Mouse (Mus musculus) spleen, adult 2 months (tissue): ENCODE measurements around the gene Aarsd1. TPM values are rescaled to one million over a fixed set of nuclear protein-coding genes. Genes with fewer than 3 reads are reported as not detected.

Source experiments
- DNase-seq, 2 experiments: peaks; one replicate each; pipeline versions ENCODE4 v3.0.0 to v3.0.0-alpha.2; 2012 to 2021; ENCODE audit warnings: low spot score in 2 of 2, low read depth in 1 of 2
- H3K27ac ChIP-seq: fragments of 200-500 bp; 2 replicates; pipeline ENCODE4 v1.5.1; 2012; ENCODE audit warnings: low read length, inconsistent platforms; ENCODE audit not compliant: insufficient read depth
- H3K27me3 ChIP-seq: fragments of 200-500 bp; 2 replicates; pipeline ENCODE4 v1.6.1; 2012; ENCODE audit warnings: mild to moderate bottlenecking, moderate library complexity, low read length, inconsistent platforms; ENCODE audit not compliant: control insufficient read depth, insufficient read depth
- H3K36me3 ChIP-seq: fragments of 200-500 bp; 2 replicates; pipeline ENCODE4 v1.6.1; 2012; ENCODE audit warnings: mild to moderate bottlenecking, low read length, inconsistent platforms; ENCODE audit not compliant: control insufficient read depth, insufficient read depth
- H3K4me1 ChIP-seq: fragments of 200-500 bp; 2 replicates; pipeline ENCODE4 v1.6.1; 2011; ENCODE audit warnings: inconsistent platforms; ENCODE audit not compliant: control insufficient read depth, insufficient read depth, insufficient read length
- H3K4me3 ChIP-seq: fragments of 200-500 bp; 2 replicates; pipeline ENCODE4 v1.5.1; 2011; ENCODE audit warnings: mild to moderate bottlenecking, inconsistent platforms; ENCODE audit not compliant: insufficient read depth, insufficient read length; ENCODE audit errors: extremely low read depth
- CTCF ChIP-seq: fragments of 200-500 bp; IDR thresholded peaks from 2 replicates; pipeline ENCODE4 v1.5.1; 2011; ENCODE audit warnings: mild to moderate bottlenecking, inconsistent platforms; ENCODE audit not compliant: insufficient read depth, insufficient read length, insufficient replicate concordance; ENCODE audit errors: extremely low read depth
- POLR2A ChIP-seq: fragments of 200-500 bp; IDR thresholded peaks from 2 replicates; pipeline ENCODE4 v1.6.1; 2011; ENCODE audit warnings: low read depth, low read length, inconsistent platforms
- whole genome bisulfite sequencing: fragments of 180-500 bp; shearing (Covaris S2); methylation state at CpG from one replicate; pipeline ENCODE4 v1.1.7; 2018; 5-methylcytosine and 5-hydroxymethylcytosine counted together
- polyA plus RNA-seq: library from polyadenylated mRNA; depleted of rRNA; stranded (reverse); fragments of >200 nt; gene quantifications from 2 replicates; pipeline ENCODE4 v1.2.3, GENCODE M21; 2012

Gene Aarsd1
- polyA plus RNA-seq, 1 experiment = 17.3 TPM

DNA sequence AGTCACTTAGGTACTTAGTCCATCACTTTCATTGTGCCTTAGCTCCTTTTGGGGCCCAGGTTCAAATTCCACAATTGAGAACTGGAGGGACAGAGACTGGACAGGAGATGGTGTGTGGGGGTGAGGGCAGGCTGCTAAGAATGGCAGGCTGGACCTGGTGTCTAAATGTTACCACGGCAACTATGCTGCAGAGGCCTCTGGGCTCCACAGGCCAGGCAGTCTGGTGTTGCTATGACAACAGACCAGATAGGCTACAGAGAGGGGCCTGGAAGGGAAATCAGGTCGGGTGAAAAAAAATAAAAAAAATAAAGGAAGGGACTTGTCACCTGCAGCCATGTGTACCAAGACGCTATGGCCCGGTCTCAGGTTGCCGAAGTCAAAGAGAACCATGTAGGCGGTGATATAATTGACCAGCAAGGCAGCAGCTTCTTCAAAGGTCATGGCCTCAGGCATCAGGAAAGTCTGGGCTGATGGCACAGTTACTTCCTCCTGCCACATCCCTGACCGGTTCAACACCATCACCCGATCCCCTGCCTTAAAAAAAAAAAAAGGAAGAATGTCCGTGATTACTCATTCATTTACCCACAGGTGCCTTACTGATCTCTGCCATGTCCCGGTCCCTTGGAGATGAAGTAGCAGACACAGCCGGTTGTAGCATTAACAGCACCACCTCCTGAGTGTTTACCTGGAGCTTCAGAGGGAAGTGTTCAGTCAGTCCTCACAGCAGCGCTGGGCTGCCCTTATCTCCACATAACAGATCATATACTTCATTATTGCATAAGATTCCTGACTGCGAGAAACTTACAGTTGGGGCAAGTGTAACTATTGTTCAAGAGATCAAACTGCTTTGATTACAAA lies 45.4 kb upstream of the Aarsd1 start:
- no peak overlapping the region for H3K4me3 ChIP-seq
- no peak for DNase-seq
- TF ChIP-seq CTCF = no peak
- no peak for TF ChIP-seq POLR2A
- no peaks in the 10 kb centered on the region; the same call in 1 of the 2 replicates for H3K27me3 ChIP-seq
- no peak overlapping the region for H3K27ac ChIP-seq
- H3K4me1 ChIP-seq = peaks cover 12% of the 10 kb centered on the region
- H3K36me3 ChIP-seq = peaks cover 19% of the 10 kb centered on the region
- 30% methylated on average over 13 of the region's 13 CpGs for WGBS

DNA sequence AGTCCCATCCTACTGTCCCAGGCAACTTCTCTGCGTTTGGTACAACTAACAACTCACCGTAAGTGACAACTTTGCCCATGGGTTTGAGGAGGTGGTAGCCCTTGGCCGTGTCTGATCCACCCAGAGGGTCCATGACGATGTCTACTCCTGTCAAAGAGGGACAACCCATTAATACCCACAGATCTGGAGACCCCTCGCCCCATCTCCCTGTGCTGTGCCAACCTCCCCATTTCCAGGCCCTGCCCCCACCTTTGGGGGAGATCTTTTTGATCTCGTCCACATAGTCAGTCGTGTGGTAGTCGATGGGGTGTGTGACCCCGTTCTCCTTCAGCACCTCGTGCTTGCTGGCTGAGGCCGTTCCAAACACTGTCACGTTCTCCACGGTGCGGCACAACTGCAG lies 44.7 kb upstream of the Aarsd1 start:
- Histone ChIP-seq H3K27me3 (no peaks in the 10 kb centered on the region; the same call in 1 of the 2 replicates), H3K4me3 (no peak overlapping the region), H3K36me3 (peaks cover 26% of the 10 kb centered on the region), H3K27ac (no peak overlapping the region), H3K4me1 (peaks cover 6% of the 10 kb centered on the region)
- 91% methylated on average over 14 of the region's 14 CpGs for WGBS
- DNase-seq = no peak
- no peak for TF ChIP-seq POLR2A
- no peak for TF ChIP-seq CTCF

DNA sequence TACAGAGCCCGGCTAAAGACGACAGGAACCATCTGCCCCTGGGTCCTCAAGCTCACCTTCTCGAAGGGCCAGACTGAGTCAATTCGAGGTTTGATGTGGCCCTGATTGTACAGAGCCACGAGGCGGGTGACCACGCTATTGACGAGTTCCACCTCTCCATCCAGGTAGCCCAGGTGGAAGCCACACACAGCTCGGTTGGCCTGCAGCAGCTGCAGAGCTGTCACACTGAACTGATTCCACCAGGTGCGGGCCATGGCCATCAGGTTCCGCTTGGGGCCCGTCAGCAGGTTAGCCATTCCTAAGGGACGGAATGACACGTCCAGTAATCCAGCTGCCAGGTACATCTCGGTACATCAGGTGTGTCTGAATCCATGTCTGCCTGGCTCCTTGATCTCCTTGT lies 42.9 kb upstream of the Aarsd1 start:
- Histone ChIP-seq H3K36me3 (peaks cover 33% of the 10 kb centered on the region), H3K4me1 (peaks cover 6% of the 10 kb centered on the region; the same call in 1 of the 2 replicates)
- WGBS = 89% methylated on average over 15 of the region's 15 CpGs

DNA sequence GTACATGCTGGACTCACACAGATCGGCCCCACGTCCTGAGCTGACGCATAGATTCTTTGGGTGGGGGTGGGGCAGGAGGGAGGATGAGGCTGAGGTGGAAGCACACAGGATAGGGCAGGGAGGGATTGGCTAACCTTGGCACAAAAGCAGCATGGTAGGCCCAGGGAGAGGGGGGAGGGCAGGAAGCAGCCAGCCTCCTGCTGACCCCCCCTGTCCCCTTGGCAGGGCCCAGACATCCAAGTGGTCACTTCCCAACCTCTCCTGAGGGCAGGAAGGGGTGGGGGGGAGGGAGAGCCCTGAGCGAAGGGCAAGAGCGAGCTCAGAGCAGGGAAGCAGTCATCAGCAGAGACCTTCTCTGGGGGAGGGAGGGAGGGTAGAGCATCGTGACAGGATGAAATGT lies 42.3 kb upstream of the Aarsd1 start:
- no peak for DNase-seq
- 94% methylated on average over 6 of the region's 6 CpGs for WGBS
- no peak overlapping the region for H3K27ac ChIP-seq
- H3K4me3 ChIP-seq = no peak overlapping the region
- 0 out of 2 replicates have a peak, but pooled peaks cover 2% of the 10 kb centered on the region for H3K4me1 ChIP-seq
- TF ChIP-seq POLR2A (no peak), CTCF (no peak)
- no peaks in the 10 kb centered on the region for H3K27me3 ChIP-seq
- peaks cover 33% of the 10 kb centered on the region for H3K36me3 ChIP-seq

More for the DNA sequence above, 42.9 kb upstream of the Aarsd1 start:
- Histone ChIP-seq H3K27me3 (no peaks in the 10 kb centered on the region), H3K27ac (no peak overlapping the region), H3K4me3 (no peak overlapping the region)
- no peak for DNase-seq
- TF ChIP-seq CTCF (no peak), POLR2A (no peak)

DNA sequence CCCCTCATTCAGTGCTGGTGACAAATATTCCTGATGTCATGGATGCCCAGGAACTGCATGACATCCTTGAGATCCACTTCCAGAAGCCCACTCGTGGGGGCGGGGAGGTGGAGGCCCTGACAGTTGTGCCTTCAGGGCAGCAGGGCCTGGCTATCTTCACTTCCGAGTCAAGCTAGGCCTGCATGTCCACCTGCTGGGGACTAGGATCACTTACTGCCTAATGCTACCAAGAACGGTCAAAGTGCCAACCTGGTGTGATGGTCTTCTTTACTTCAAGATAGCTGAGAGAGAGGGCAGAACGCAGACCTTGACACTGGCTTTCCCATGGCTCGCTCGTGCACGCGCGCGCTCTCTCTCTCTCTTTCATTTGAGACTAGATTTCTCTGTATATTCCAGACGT lies 40.8 kb upstream of the Aarsd1 start:
- no peak overlapping the region for H3K4me3 ChIP-seq
- 92% methylated on average over 12 of the region's 12 CpGs for WGBS
- peaks cover 33% of the 10 kb centered on the region for H3K36me3 ChIP-seq
- H3K27me3 ChIP-seq = no peaks in the 10 kb centered on the region
- H3K27ac ChIP-seq = no peak overlapping the region
- H3K4me1 ChIP-seq = no peaks in the 10 kb centered on the region
- TF ChIP-seq CTCF (no peak), POLR2A (no peak)
- DNase-seq = no peak

DNA sequence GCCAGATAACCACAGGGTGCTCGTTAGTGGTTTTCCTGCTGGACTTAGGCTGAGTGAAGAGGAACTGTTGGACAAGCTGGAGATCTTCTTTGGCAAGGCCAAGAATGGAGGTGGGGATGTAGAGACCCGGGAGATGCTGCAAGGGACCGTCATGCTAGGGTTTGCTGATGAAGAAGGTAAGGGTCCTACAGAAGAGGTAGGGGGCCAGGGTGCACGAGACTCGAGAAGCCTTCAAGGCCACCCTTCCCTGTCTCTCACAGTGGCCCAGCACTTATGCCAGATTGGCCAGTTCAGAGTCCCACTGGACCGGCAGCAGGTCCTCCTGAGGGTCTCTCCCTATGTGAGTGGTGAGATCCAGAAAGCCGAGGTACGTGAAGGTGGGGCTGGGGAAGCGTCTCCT lies 40.2 kb upstream of the Aarsd1 start:
- Histone ChIP-seq H3K27me3 (no peaks in the 10 kb centered on the region), H3K27ac (no peak overlapping the region), H3K4me1 (no peaks in the 10 kb centered on the region), H3K36me3 (peaks cover 33% of the 10 kb centered on the region), H3K4me3 (no peak overlapping the region)
- DNase-seq = no peak
- WGBS = 91% methylated on average over 9 of the region's 9 CpGs
- no peak for TF ChIP-seq POLR2A
- TF ChIP-seq CTCF = no peak

DNA sequence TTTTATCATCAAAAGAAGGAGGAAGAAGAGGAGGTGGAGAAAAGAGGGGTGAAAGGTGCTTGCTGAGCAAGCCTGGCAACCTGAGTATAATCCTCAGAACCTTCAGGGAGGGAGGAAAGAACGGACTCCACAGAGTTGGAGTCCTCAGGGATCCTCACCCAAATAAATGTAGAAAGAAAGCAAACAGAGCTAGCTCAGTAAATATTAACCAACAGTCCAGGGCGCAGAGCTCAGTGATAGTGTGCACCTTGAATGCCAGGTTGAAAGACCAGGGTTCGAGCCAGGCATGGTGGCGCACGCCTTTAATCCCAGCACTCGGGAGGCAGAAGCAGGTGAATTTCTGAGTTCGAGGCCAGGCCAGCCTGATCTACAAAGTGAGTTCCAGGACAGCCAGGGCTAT lies 38.2 kb upstream of the Aarsd1 start:
- no peak for TF ChIP-seq CTCF
- TF ChIP-seq POLR2A = no peak
- DNase-seq = no peak
- H3K4me1 ChIP-seq = peaks cover 2% of the 10 kb centered on the region; the same call in 1 of the 2 replicates
- no peak overlapping the region for H3K27ac ChIP-seq
- H3K36me3 ChIP-seq = peaks cover 33% of the 10 kb centered on the region
- H3K27me3 ChIP-seq = no peaks in the 10 kb centered on the region
- H3K4me3 ChIP-seq = no peak overlapping the region
- 96% methylated on average over 7 of the region's 7 CpGs for WGBS
